Mouse (Mus musculus) kidney, adult 2 months (tissue): Measurements from ENCODE around the gene Cntn5. TPM values are rescaled to one million over a fixed set of nuclear protein-coding genes. Genes with fewer than 3 reads are reported as not detected.

ENCODE experiments used
- DNase-seq: peaks from one replicate; pipeline ENCODE4 v3.0.0; 2021
- H3K27ac ChIP-seq: fragments of 200-500 bp; 2 replicates; pipeline ENCODE4 v1.5.1; 2012; ENCODE audit warnings: low read depth, low read length, control low read depth, inconsistent platforms; ENCODE audit not compliant: insufficient read depth
- H3K27me3 ChIP-seq: fragments of 200-500 bp; replicated peaks from 2 replicates; pipeline ENCODE4 v1.6.1; 2012; ENCODE audit warnings: mild to moderate bottlenecking, moderate library complexity, low read length, inconsistent platforms; ENCODE audit not compliant: control insufficient read depth, insufficient read depth
- H3K36me3 ChIP-seq: fragments of 200-500 bp; 2 replicates; pipeline ENCODE4 v1.6.1; 2012; ENCODE audit warnings: mild to moderate bottlenecking, moderate library complexity, low read length, inconsistent platforms; ENCODE audit not compliant: control insufficient read depth, insufficient read depth
- H3K4me1 ChIP-seq: fragments of 200-500 bp; 2 replicates; pipeline ENCODE4 v1.6.1; 2011; ENCODE audit warnings: low read length; ENCODE audit not compliant: control insufficient read depth, insufficient read depth
- H3K4me3 ChIP-seq: fragments of 200-500 bp; 2 replicates; pipeline ENCODE4 v1.5.1; 2011; ENCODE audit warnings: mild to moderate bottlenecking, low read depth, low read length, control low read depth; ENCODE audit not compliant: insufficient read depth
- CTCF ChIP-seq: fragments of 200-500 bp; conservative IDR thresholded peaks from 2 replicates; pipeline ENCODE4 v1.5.1; 2011; ENCODE audit warnings: low read depth, mild to moderate bottlenecking, control low read depth, low read length, moderate library complexity, mixed read lengths; ENCODE audit not compliant: insufficient read depth, insufficient read length
- POLR2A ChIP-seq: fragments of 200-500 bp; IDR thresholded peaks from one replicate; pipeline ENCODE4 v1.6.1; 2011; ENCODE audit warnings: low read depth, low read length, control low read depth
- WGBS: fragments of 180-500 bp; shearing (Covaris S2); methylation state at CpG from one replicate; pipeline ENCODE4 v1.1.7; 2018; 5-methylcytosine and 5-hydroxymethylcytosine counted together
- polyA plus RNA-seq: library from polyadenylated mRNA; depleted of rRNA; stranded (reverse); fragments of >200 nt; gene quantifications from 2 replicates; pipeline ENCODE4 v1.2.3, GENCODE M21; 2012

Gene Cntn5
- polyA plus RNA-seq, 1 experiment = 0.09 TPM

DNA sequence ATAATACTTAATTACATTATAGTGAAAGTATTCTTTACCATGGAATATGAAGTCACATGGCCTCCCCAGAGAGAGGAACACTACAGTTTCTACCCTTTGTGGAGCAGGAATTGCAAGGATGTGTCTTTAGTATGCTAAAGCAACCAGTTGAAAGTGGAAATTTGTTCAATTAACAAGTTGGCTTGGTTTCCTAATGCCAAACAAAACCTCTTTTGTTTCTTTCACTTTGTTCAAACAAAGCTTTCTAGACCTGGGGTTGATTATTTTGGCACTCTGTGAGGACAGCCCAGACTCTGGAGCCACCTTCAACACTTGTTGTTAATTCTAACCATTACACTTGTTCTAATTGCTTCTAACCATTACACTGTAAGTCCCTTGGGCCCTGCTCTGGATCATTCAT is 718.5 kb downstream of the Cntn5 start:
- H3K4me3 ChIP-seq = no peak overlapping the region
- no peaks in the 10 kb centered on the region for H3K36me3 ChIP-seq
- no peak overlapping the region for H3K27ac ChIP-seq
- no peak for TF ChIP-seq POLR2A
- no peak for TF ChIP-seq CTCF
- no peak for DNase-seq
- no peaks in the 10 kb centered on the region for H3K4me1 ChIP-seq
- H3K27me3 ChIP-seq = no peaks in the 10 kb centered on the region

- Histone ChIP-seq H3K36me3 (no peaks in the 10 kb centered on the region), H3K27me3 (no peaks in the 10 kb centered on the region), H3K4me1 (no peaks in the 10 kb centered on the region), H3K27ac (no peak overlapping the region), H3K4me3 (no peak overlapping the region)
- no peak for DNase-seq
- 91% methylated on average over 3 of the region's 3 CpGs for WGBS
- TF ChIP-seq CTCF (no peak), POLR2A (no peak)
These were observed 734.0 kb downstream of the Cntn5 start for GRCm38 (mm10) chr9:10170526-10170925.

GRCm38 (mm10) chr9:10121350-10122057 is 783.1 kb downstream of the Cntn5 start:
- Histone ChIP-seq H3K27me3 (no peaks in the 10 kb centered on the region), H3K36me3 (no peaks in the 10 kb centered on the region), H3K4me1 (no peaks in the 10 kb centered on the region), H3K27ac (no peak overlapping the region), H3K4me3 (no peak overlapping the region)
- no peak for TF ChIP-seq POLR2A
- TF ChIP-seq CTCF = no peak
- DNase-seq = no peak
- 61% methylated on average over 1 of the region's 1 CpGs for WGBS

DNA sequence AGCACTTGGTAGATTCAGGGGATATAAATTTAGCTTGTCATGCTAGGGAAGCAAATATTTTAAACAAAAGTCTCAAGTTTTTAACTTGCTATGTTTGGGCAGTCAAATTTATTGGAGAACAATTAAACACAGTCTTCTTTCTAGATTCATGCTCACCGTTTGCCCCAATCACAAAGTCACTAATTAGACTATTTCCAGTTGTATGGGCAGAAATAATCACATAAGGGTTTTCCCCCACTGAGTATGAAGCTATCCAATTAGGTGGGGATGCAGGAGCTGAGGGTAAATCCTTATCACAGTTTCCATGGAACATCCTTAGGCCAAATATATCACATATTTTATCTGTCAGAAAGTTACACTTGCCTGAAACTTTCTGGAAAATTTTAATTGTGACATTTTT is 788.0 kb downstream of the Cntn5 start:
- no peak for DNase-seq
- H3K36me3 ChIP-seq = no peaks in the 10 kb centered on the region
- no peaks in the 10 kb centered on the region for H3K27me3 ChIP-seq
- TF ChIP-seq POLR2A (no peak), CTCF (no peak)
- no peak overlapping the region for H3K4me3 ChIP-seq
- no peak overlapping the region for H3K27ac ChIP-seq
- no peaks in the 10 kb centered on the region for H3K4me1 ChIP-seq
- 76% methylated on average over 1 of the region's 1 CpGs for WGBS

- 40% methylated on average over 1 of the region's 1 CpGs for WGBS
- TF ChIP-seq CTCF = no peak
- TF ChIP-seq POLR2A = no peak
- Histone ChIP-seq H3K36me3 (no peaks in the 10 kb centered on the region), H3K27me3 (no peaks in the 10 kb centered on the region), H3K4me3 (no peak overlapping the region), H3K27ac (no peak overlapping the region), H3K4me1 (0 out of 2 replicates have a peak, but pooled peaks cover 3% of the 10 kb centered on the region)
- peak; percentile 68 for DNase-seq
These were observed 795.4 kb downstream of the Cntn5 start for GRCm38 (mm10) chr9:10109156-10109555.

DNA sequence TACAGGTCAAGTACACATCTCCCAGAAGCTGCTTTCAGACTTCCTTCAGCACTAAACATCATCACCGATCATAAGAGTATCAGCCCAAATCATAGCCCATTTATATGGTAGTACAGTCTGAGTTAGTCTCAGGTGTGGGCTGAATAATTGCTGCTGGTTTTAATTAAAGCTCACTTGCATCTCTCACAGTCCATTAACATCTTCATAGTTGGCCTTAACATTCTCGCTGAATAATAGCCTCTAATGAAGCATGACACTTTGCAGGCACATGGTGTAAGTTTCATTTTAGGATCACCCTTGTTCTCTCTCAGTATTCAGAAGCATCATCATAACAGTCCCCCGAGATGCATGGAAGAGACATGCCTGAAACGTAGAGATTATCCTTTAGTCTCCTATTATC is 796.7 kb downstream of the Cntn5 start:
- H3K4me3 ChIP-seq = no peak overlapping the region
- H3K4me1 ChIP-seq = 0 out of 2 replicates have a peak, but pooled peaks cover 3% of the 10 kb centered on the region
- H3K36me3 ChIP-seq = no peaks in the 10 kb centered on the region
- no peaks in the 10 kb centered on the region for H3K27me3 ChIP-seq
- DNase-seq = no peak
- TF ChIP-seq CTCF = no peak
- TF ChIP-seq POLR2A = no peak
- 60% methylated on average over 4 of the region's 4 CpGs for WGBS
- no peak overlapping the region for H3K27ac ChIP-seq

DNA sequence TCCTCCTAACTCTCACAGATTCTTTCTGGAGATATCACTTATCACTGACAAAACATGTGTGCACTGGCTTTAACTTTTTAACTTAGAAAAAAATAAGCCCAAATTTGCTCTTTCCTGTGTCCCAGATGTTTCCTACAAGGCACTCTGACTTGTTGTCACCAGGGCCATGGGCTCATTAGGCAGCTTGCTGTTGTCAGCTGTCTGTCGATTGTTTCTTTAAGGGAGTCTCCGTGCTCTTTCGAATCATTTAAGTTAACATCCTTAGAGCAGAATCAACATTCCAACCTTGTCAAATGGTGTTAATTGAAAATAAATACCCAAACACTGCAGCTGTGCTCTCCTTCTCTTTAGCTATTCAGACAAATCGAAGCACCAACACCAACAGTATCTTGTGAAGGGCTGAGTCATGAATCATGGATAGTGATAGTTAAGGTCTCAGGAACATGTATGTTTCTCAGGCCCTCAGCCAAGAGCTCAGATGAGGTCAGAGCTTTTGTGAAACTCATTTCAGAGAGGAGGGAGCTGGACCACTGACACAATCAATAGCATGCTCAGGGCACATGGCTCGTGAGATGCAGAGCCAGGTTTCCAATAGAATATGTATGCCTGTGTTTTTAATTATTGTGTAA is 802.6 kb downstream of the Cntn5 start:
- H3K4me1 ChIP-seq = no peaks in the 10 kb centered on the region
- H3K27me3 ChIP-seq = no peaks in the 10 kb centered on the region
- DNase-seq = no peak
- H3K36me3 ChIP-seq = no peaks in the 10 kb centered on the region
- WGBS = 22% methylated on average over 5 of the region's 5 CpGs
- TF ChIP-seq CTCF (no peak), POLR2A (no peak)
- H3K27ac ChIP-seq = no peak overlapping the region
- no peak overlapping the region for H3K4me3 ChIP-seq
